Mouse (Mus musculus) heart, postnatal 0 days (tissue): ENCODE results near the gene 4921507P07Rik.

ENCODE experiments used
- CTCF ChIP-seq: IDR thresholded peaks from 2 replicates; pipeline ENCODE4 v1.5.1; 2016; ENCODE audit warnings: antibody characterized with exemption, control low read depth, low read depth
- EP300 ChIP-seq: IDR thresholded peaks from 2 replicates; pipeline ENCODE4 v1.6.1; 2016; ENCODE audit warnings: antibody characterized with exemption, low read depth

GRCm38 (mm10) chr6:50644701-50645100, 48.3 kb upstream of the 4921507P07Rik start:
- TF ChIP-seq CTCF (no peak), EP300 (no peak)
